ENCODE assay signal across 7 mouse cellular contexts in genomic region chr11:107379089-107379845, GRCm38 (mm10).
DNase-seq lines count a peak whose midpoint lies in the region; ATAC-seq and TF ChIP-seq lines count a peak whose summit lies in the region.

No protein-coding gene starts in this region.

- no peaks in the 10 kb centered on the region for H3K36me3 ChIP-seq in ES-Bruce4 (ENCODE audit: control insufficient read depth, insufficient read depth, low read length, poor library complexity, severe bottlenecking)
- H3K36me3 ChIP-seq in lung, postnatal 0 days (ENCODE audit: insufficient read depth, low read length), result no peaks in the 10 kb centered on the region

- no peak for TF ChIP-seq EP300 in ES-Bruce4 (IDR thresholded peaks at IDR 0.05; ENCODE audit: insufficient read depth, low read depth, low read length)
- no peak for TF ChIP-seq EP300 in lung, postnatal 0 days (IDR thresholded peaks at IDR 0.05)

- TF ChIP-seq POLR2A in ES-Bruce4 (IDR thresholded peaks at IDR 0.05; ENCODE audit: insufficient read depth, low read length), result no peak

- DNase-seq in NIH3T3 (ENCODE audit: low read depth), result peak; percentile 35
- peak; percentile 49 to 50 for DNase-seq in frontal cortex, postnatal 10 days (ENCODE audit: low spot score in 2 of 2)
- DNase-seq in kidney, postnatal 14 days, result peak; percentile 90
- peak; percentile 84 for DNase-seq in lung, postnatal 0 days (ENCODE audit: low spot score)

- TF ChIP-seq CTCF in ES-Bruce4 (IDR thresholded peaks at IDR 0.05; ENCODE audit: low read depth, low read length), result peak; percentile 37
- peak; percentile 29 for TF ChIP-seq CTCF in lung, postnatal 0 days (IDR thresholded peaks at IDR 0.05)

- WGBS in lung, postnatal 0 days, result 65% methylated on average over 22 of the region's 22 CpGs

- no peak overlapping the region for H3K27ac ChIP-seq in ES-Bruce4 (ENCODE audit: insufficient read depth, low read length)
- H3K27ac ChIP-seq in lung, postnatal 0 days (ENCODE audit: low read length), result peak overlapping the region; percentile 38; the same call in 1 of the 2 replicates

- H3K4me3 ChIP-seq in ES-Bruce4 (ENCODE audit: low read depth, low read length), result no peak overlapping the region
- no peak overlapping the region for H3K4me3 ChIP-seq in lung, postnatal 0 days (ENCODE audit: low read depth, low read length)

- H3K27me3 ChIP-seq in ES-Bruce4 (ENCODE audit: control insufficient read depth, insufficient read depth, low read length, poor library complexity, severe bottlenecking), result no peaks in the 10 kb centered on the region
- H3K27me3 ChIP-seq in lung, postnatal 0 days (replicated peaks; ENCODE audit: insufficient read depth, low read length), result no peaks in the 10 kb centered on the region

- peaks cover 4% of the 10 kb centered on the region; the same call in 1 of the 2 replicates for H3K9me3 ChIP-seq in ES-Bruce4 (replicated peaks; ENCODE audit: control insufficient read depth, insufficient read depth, low read length, poor library complexity, severe bottlenecking)
- no peaks in the 10 kb centered on the region for H3K9me3 ChIP-seq in lung, postnatal 0 days (ENCODE audit: low read length)

- ATAC-seq in lung, postnatal 0 days, result peak; percentile 77
- ATAC-seq in granulocyte monocyte progenitor cell, adult 5-6 weeks (replicated peaks; ENCODE audit: poor library complexity, severe bottlenecking), result no peak
- no peak for ATAC-seq in monocyte, adult 5-6 weeks (replicated peaks; ENCODE audit: insufficient number of reproducible peaks, low FRiP score, low TSS enrichment, poor library complexity, severe bottlenecking)

- H3K4me2 ChIP-seq in lung, postnatal 0 days (replicated peaks; ENCODE audit: low read depth, low read length), result no peak overlapping the region

- H3K9ac ChIP-seq in ES-Bruce4 (ENCODE audit: low read depth, poor library complexity, severe bottlenecking), result no peak overlapping the region
- H3K9ac ChIP-seq in lung, postnatal 0 days (replicated peaks; ENCODE audit: low read depth), result no peak overlapping the region

- peaks cover 3% of the 10 kb centered on the region for H3K4me1 ChIP-seq in ES-Bruce4 (ENCODE audit: control insufficient read depth, insufficient read depth, low read length)
- peaks cover 6% of the 10 kb centered on the region for H3K4me1 ChIP-seq in lung, postnatal 0 days (ENCODE audit: insufficient read depth, low read depth, low read length)

Comparison
In these comparisons a context has a peak if more than half of its experiments do, and no peak if none do; other contexts are left out.
1. DNase-seq: peak in every context shown above with its lines; median percentile 90 in kidney, postnatal 14 days; 84 in lung, postnatal 0 days; 50 in frontal cortex, postnatal 10 days; 35 in NIH3T3.